Mouse (Mus musculus) cortical plate, adult 2 months (tissue): Measurements from ENCODE around the gene Nagpa. TPM values are rescaled to one million over a fixed set of nuclear protein-coding genes. Genes with fewer than 3 reads are reported as not detected.

Experiments used
- H3K27ac ChIP-seq: fragments of 200-500 bp; 2 replicates; pipeline ENCODE4 v1.5.1; 2012; ENCODE audit warnings: low read length, control low read depth, inconsistent platforms; ENCODE audit not compliant: insufficient read depth
- H3K4me1 ChIP-seq: fragments of 200-500 bp; 2 replicates; pipeline ENCODE4 v1.6.1; 2011; ENCODE audit warnings: low read length; ENCODE audit not compliant: control insufficient read depth, insufficient read depth
- H3K4me3 ChIP-seq: fragments of 200-500 bp; 2 replicates; pipeline ENCODE4 v1.5.1; 2011; ENCODE audit warnings: mild to moderate bottlenecking, low read length, control low read depth; ENCODE audit not compliant: insufficient read depth
- CTCF ChIP-seq: fragments of 200-500 bp; IDR thresholded peaks from 2 replicates; pipeline ENCODE4 v1.5.1; 2011; ENCODE audit warnings: mild to moderate bottlenecking, control low read depth, low read length; ENCODE audit not compliant: insufficient read depth; ENCODE audit errors: extremely low read depth
- POLR2A ChIP-seq: fragments of 200-500 bp; IDR thresholded peaks from 2 replicates; pipeline ENCODE4 v1.6.1; 2011; ENCODE audit warnings: mild to moderate bottlenecking, low read length, control low read depth; ENCODE audit not compliant: insufficient read depth; ENCODE audit errors: extremely low read depth
- polyA plus RNA-seq: library from polyadenylated mRNA; depleted of rRNA; stranded (reverse); fragments of >200 nt; gene quantifications from 2 replicates; pipeline ENCODE4 v1.2.3, GENCODE M21; 2012

The Nagpa gene
- polyA plus RNA-seq, 1 experiment = 17.4 TPM

DNA sequence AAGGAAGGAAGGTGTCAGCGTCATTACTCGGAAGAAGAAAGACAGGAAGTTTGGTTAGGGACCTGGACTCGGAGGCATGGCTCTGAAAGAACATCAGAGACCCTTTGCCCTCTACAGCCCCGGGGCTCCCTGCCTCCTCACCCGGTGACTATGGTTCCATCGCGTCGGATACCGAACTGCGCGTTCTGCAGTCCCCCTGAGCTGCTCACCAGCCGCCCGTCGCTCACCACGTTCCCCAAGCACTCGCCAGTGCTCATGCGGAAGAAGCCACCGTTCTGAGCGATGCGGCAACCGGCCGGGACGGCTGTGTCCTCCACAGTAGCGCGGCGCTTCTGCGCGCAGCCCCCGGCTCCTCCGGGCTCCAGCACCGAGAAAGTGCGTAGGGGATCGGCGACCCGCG is 612 bp downstream of the Nagpa start:
- H3K4me3 ChIP-seq = peak overlapping the region; percentile 88
- H3K4me1 ChIP-seq = no peaks in the 10 kb centered on the region; the same call in 1 of the 2 replicates
- H3K27ac ChIP-seq = peak overlapping the region; percentile 41; the same call in 1 of the 2 replicates
- TF ChIP-seq CTCF (no peak), POLR2A (no peak)

- Histone ChIP-seq H3K4me3 (peak overlapping the region; percentile 88; the same call in 1 of the 2 replicates), H3K4me1 (no peaks in the 10 kb centered on the region; the same call in 1 of the 2 replicates), H3K27ac (no peak overlapping the region)
- TF ChIP-seq CTCF (peak; percentile 74), POLR2A (no peak)
Measured at GRCm38 (mm10) chr16:5202681-5203080, 1.1 kb downstream of the Nagpa start.

GRCm38 (mm10) chr16:5195080-5195479 is 8.7 kb downstream of the Nagpa start:
- TF ChIP-seq CTCF (peak; percentile 59), POLR2A (no peak)
- Histone ChIP-seq H3K27ac (no peak overlapping the region), H3K4me3 (no peak overlapping the region), H3K4me1 (no peaks in the 10 kb centered on the region)

DNA sequence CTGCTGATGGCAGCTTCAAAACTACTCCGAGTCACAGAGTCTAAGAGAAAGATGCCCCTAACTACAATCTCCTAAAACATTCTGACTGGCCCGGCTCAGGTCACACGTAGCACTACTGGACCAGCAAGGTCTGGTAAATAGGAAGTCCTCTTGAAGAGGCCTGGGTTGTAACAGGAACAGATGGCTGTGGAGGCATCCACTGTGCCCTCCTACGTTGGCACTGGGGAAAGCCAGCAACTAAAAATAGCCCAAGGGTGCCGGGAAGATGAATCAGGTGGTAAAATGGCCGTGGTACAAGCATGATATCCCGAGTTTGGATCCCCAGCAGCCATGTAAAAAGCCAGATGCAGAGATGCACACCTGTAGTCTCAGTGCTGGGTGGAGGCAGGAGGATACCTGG is 17.6 kb downstream of the Nagpa start:
- Histone ChIP-seq H3K4me1 (peaks cover 4% of the 10 kb centered on the region), H3K4me3 (no peak overlapping the region), H3K27ac (no peak overlapping the region)
- no peak for TF ChIP-seq CTCF
- TF ChIP-seq POLR2A = no peak

- Histone ChIP-seq H3K4me3 (no peak overlapping the region), H3K27ac (no peak overlapping the region), H3K4me1 (peaks cover 4% of the 10 kb centered on the region)
- TF ChIP-seq CTCF (no peak), POLR2A (no peak)
Measured at GRCm38 (mm10) chr16:5185691-5186090, 18.1 kb downstream of the Nagpa start.

GRCm38 (mm10) chr16:5184956-5185355 is 18.9 kb downstream of the Nagpa start:
- no peak for TF ChIP-seq CTCF
- no peak for TF ChIP-seq POLR2A

DNA sequence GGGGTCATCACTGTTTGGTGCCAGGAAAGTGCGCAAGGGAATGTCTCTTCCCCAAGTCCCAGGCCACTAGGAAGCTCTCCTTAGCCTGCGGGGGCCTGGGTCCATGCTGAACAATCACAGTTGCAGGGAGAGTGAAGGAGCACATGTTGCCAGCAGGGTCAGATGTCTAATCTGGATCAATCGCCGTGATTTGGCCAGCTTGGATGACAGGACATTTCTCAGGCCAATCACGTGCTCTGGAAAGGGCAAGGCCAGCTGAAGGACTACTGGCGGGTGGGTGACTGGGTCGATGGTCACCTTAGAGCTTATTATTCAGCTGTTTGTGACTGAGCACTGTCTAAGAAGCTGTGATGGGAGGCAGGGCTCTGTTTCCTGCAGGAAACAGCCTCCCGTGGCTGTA is 19.7 kb downstream of the Nagpa start:
- Histone ChIP-seq H3K27ac (no peak overlapping the region), H3K4me3 (no peak overlapping the region), H3K4me1 (peaks cover 3% of the 10 kb centered on the region)
- TF ChIP-seq POLR2A (no peak), CTCF (no peak)

More at GRCm38 (mm10) chr16:5184956-5185355, 18.9 kb downstream of the Nagpa start:
- Histone ChIP-seq H3K4me3 (no peak overlapping the region), H3K27ac (no peak overlapping the region), H3K4me1 (peaks cover 4% of the 10 kb centered on the region)

DNA sequence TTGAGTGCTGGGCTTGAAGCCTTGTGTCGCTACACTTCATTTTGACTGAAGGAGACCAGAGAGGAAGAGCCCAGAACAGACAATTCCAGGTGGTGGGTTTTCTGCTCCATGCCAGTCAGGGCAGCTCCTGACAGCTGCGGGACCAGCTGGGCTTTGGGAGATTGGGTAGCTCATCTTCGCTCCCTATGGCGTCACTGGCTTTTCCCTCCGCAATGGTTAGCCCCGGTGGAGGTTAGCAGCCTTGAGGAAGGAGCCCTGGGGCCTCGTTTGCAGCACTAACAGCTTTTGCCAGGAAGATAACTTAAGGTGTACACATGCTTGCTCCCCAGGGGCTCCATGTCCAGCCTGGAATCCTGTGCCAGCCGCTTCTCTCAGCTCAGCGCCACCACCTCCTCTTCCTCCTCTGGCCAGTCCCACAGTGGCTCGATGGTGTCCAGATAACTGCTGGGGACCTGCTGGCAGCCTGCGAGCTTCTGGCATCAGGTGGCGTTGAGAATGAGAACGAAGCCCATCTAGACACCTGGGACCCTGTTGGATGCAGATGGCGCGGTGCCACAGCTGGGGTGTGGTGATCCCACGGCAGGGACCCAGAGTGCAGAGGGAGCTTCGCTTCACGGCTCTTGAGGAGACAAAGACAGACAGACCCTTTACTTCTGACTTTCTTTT is 20.4 kb downstream of the Nagpa start:
- no peak for TF ChIP-seq CTCF
- no peak for TF ChIP-seq POLR2A
- H3K4me3 ChIP-seq = no peak overlapping the region

DNA sequence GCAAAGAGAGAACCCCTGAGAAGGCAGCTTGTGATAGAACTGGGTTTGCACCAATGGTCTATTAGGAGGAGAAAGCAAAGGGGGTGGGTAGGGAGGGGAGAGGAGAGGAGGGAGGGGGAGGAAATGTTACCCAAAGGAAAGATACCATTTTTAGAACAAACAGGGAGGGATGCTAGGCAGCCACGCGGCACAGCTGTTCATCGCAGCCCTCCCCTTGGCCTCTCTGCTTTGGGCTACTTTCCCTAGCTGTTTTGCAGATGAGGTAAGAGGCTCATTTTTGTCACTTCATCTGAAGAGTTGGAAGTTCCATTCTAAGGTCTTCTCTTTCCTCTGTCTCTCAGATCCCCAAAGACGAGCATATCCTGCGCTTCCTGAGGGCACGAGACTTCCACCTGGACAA is 31.2 kb downstream of the Nagpa start:
- Histone ChIP-seq H3K27ac (no peak overlapping the region), H3K4me3 (no peak overlapping the region), H3K4me1 (no peaks in the 10 kb centered on the region)
- TF ChIP-seq POLR2A = no peak
- no peak for TF ChIP-seq CTCF

More for the DNA sequence above, 20.4 kb downstream of the Nagpa start:
- H3K27ac ChIP-seq = no peak overlapping the region
- H3K4me1 ChIP-seq = peaks cover 3% of the 10 kb centered on the region

DNA sequence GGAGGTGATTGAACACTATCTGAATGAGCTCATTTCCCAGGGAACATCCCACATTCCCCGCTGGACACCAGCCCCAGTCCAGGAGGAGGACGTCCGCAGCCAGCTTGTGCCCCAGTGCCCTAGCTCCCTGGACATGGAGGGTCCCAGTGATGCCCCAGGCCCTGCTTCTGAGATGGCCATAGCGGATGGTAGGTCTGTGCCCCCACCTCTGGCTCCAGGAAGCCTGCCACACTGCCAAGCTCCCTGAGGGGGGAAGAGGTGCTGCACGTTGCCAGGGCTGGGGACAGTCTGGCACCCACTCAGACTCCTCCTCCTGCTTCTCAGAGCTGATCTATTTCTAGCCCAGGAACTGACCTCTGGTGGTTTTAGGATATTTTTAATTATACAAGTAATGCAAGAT is 35.0 kb downstream of the Nagpa start:
- H3K4me1 ChIP-seq = no peaks in the 10 kb centered on the region
- H3K4me3 ChIP-seq = no peak overlapping the region
- H3K27ac ChIP-seq = no peak overlapping the region
- no peak for TF ChIP-seq POLR2A
- TF ChIP-seq CTCF = no peak
